Mouse (Mus musculus): ENCODE measurements around the gene Spdye4c. TPM values are rescaled to one million over a fixed set of nuclear protein-coding genes. Genes with fewer than 3 reads are reported as not detected.

Spdye4c gene
- polyA plus RNA-seq, 1 experiment from 2014 or later: not detected

- no peak overlapping the region for H3K4me3 ChIP-seq (replicated peaks)
- H3K9ac ChIP-seq: no peak overlapping the region
- no peak overlapping the region for H3K27ac ChIP-seq (replicated peaks)
- no peaks in the 10 kb centered on the region for H3K27me3 ChIP-seq
- 0 out of 2 replicates have a peak, but pooled peaks cover 7% of the 10 kb centered on the region for H3K4me1 ChIP-seq (replicated peaks)
- ATAC-seq (ENCODE audit: insufficient read depth): no peak
- 69% methylated on average over 3 of the region's 3 CpGs for WGBS (ENCODE audit: insufficient replicate concordance)
- no peaks in the 10 kb centered on the region for H3K36me3 ChIP-seq (replicated peaks)
- H3K4me2 ChIP-seq: no peak overlapping the region
- no peaks in the 10 kb centered on the region for H3K9me3 ChIP-seq (replicated peaks)
Measured at GRCm38 (mm10) chr2:128564195-128564594, 26.8 kb upstream of the Spdye4c start.

GRCm38 (mm10) chr2:128565904-128566303 lies 25.1 kb upstream of the Spdye4c start:
- 64% methylated on average over 8 of the region's 8 CpGs for WGBS (ENCODE audit: insufficient replicate concordance)
- H3K9me3 ChIP-seq (replicated peaks): no peaks in the 10 kb centered on the region
- ATAC-seq (ENCODE audit: insufficient read depth): no peak
- no peak overlapping the region for H3K4me2 ChIP-seq
- 0 out of 2 replicates have a peak, but pooled peaks cover 7% of the 10 kb centered on the region for H3K4me1 ChIP-seq (replicated peaks)
- H3K27me3 ChIP-seq: no peaks in the 10 kb centered on the region
- H3K9ac ChIP-seq: no peak overlapping the region
- no peaks in the 10 kb centered on the region for H3K36me3 ChIP-seq (replicated peaks)
- H3K27ac ChIP-seq (replicated peaks): no peak overlapping the region
- H3K4me3 ChIP-seq (replicated peaks): no peak overlapping the region

- Histone ChIP-seq H3K4me1 (replicated peaks) (0 out of 2 replicates have a peak, but pooled peaks cover 7% of the 10 kb centered on the region), H3K36me3 (replicated peaks) (no peaks in the 10 kb centered on the region), H3K9ac (no peak overlapping the region), H3K9me3 (replicated peaks) (no peaks in the 10 kb centered on the region), H3K27me3 (no peaks in the 10 kb centered on the region), H3K27ac (replicated peaks) (no peak overlapping the region), H3K4me3 (replicated peaks) (no peak overlapping the region), H3K4me2 (no peak overlapping the region)
- 51% methylated on average over 10 of the region's 10 CpGs for WGBS (ENCODE audit: insufficient replicate concordance)
- no peak for ATAC-seq (ENCODE audit: insufficient read depth)
Measured at GRCm38 (mm10) chr2:128566304-128567147, 24.5 kb upstream of the Spdye4c start.

- Histone ChIP-seq H3K27me3 (no peaks in the 10 kb centered on the region), H3K9ac (no peak overlapping the region), H3K4me1 (replicated peaks) (0 out of 2 replicates have a peak, but pooled peaks cover 7% of the 10 kb centered on the region), H3K27ac (replicated peaks) (no peak overlapping the region), H3K4me2 (no peak overlapping the region), H3K4me3 (replicated peaks) (no peak overlapping the region), H3K36me3 (replicated peaks) (no peaks in the 10 kb centered on the region), H3K9me3 (replicated peaks) (no peaks in the 10 kb centered on the region)
- peak; percentile 66; the same call in 1 of the 2 replicates for ATAC-seq (ENCODE audit: insufficient read depth)
- 59% methylated on average over 6 of the region's 6 CpGs for WGBS (ENCODE audit: insufficient replicate concordance)
Measured at GRCm38 (mm10) chr2:128568018-128568417, 23.0 kb upstream of the Spdye4c start.

- 37% methylated on average over 4 of the region's 4 CpGs for WGBS (ENCODE audit: insufficient replicate concordance)
- H3K4me2 ChIP-seq: no peak overlapping the region
- H3K27me3 ChIP-seq: no peaks in the 10 kb centered on the region
- no peaks in the 10 kb centered on the region for H3K36me3 ChIP-seq (replicated peaks)
- no peak overlapping the region for H3K27ac ChIP-seq (replicated peaks)
- H3K9me3 ChIP-seq (replicated peaks): no peaks in the 10 kb centered on the region
- no peak overlapping the region for H3K9ac ChIP-seq
- ATAC-seq (ENCODE audit: insufficient read depth): no peak
- 0 out of 2 replicates have a peak, but pooled peaks cover 7% of the 10 kb centered on the region for H3K4me1 ChIP-seq (replicated peaks)
- H3K4me3 ChIP-seq (replicated peaks): no peak overlapping the region
Measured at GRCm38 (mm10) chr2:128568490-128568889, 22.5 kb upstream of the Spdye4c start.

GRCm38 (mm10) chr2:128571001-128571400 lies 20.0 kb upstream of the Spdye4c start:
- 57% methylated on average over 4 of the region's 4 CpGs for WGBS (ENCODE audit: insufficient replicate concordance)
- Histone ChIP-seq H3K4me2 (no peak overlapping the region), H3K9ac (no peak overlapping the region), H3K27me3 (no peaks in the 10 kb centered on the region), H3K9me3 (replicated peaks) (no peaks in the 10 kb centered on the region), H3K4me3 (replicated peaks) (no peak overlapping the region), H3K36me3 (replicated peaks) (no peaks in the 10 kb centered on the region), H3K27ac (replicated peaks) (no peak overlapping the region), H3K4me1 (replicated peaks) (0 out of 2 replicates have a peak, but pooled peaks cover 7% of the 10 kb centered on the region)
- no peak for ATAC-seq (ENCODE audit: insufficient read depth)

GRCm38 (mm10) chr2:128572726-128573624 lies 18.0 kb upstream of the Spdye4c start:
- H3K4me2 ChIP-seq: no peak overlapping the region
- no peaks in the 10 kb centered on the region for H3K4me1 ChIP-seq (replicated peaks)
- no peak overlapping the region for H3K4me3 ChIP-seq (replicated peaks)
- 39% methylated on average over 16 of the region's 16 CpGs for WGBS (ENCODE audit: insufficient replicate concordance)
- H3K27me3 ChIP-seq: no peaks in the 10 kb centered on the region
- H3K27ac ChIP-seq (replicated peaks): no peak overlapping the region
- no peak for ATAC-seq (ENCODE audit: insufficient read depth)
- H3K9ac ChIP-seq: no peak overlapping the region
- no peaks in the 10 kb centered on the region for H3K9me3 ChIP-seq (replicated peaks)
- no peaks in the 10 kb centered on the region for H3K36me3 ChIP-seq (replicated peaks)

- no peaks in the 10 kb centered on the region for H3K27me3 ChIP-seq
- H3K4me2 ChIP-seq: no peak overlapping the region
- no peaks in the 10 kb centered on the region for H3K36me3 ChIP-seq (replicated peaks)
- no peak for ATAC-seq (ENCODE audit: insufficient read depth)
- H3K9me3 ChIP-seq (replicated peaks): no peaks in the 10 kb centered on the region
- H3K27ac ChIP-seq (replicated peaks): no peak overlapping the region
- H3K9ac ChIP-seq: no peak overlapping the region
- H3K4me1 ChIP-seq (replicated peaks): no peaks in the 10 kb centered on the region
- 62% methylated on average over 5 of the region's 5 CpGs for WGBS (ENCODE audit: insufficient replicate concordance)
- no peak overlapping the region for H3K4me3 ChIP-seq (replicated peaks)
Measured at GRCm38 (mm10) chr2:128582881-128583280, 8.1 kb upstream of the Spdye4c start.

- H3K27ac ChIP-seq (replicated peaks): no peak overlapping the region
- no peak overlapping the region for H3K4me2 ChIP-seq
- no peaks in the 10 kb centered on the region for H3K4me1 ChIP-seq (replicated peaks)
- no peaks in the 10 kb centered on the region for H3K27me3 ChIP-seq
- WGBS (ENCODE audit: insufficient replicate concordance): 59% methylated on average over 7 of the region's 7 CpGs
- no peak overlapping the region for H3K9ac ChIP-seq
- H3K4me3 ChIP-seq (replicated peaks): no peak overlapping the region
- H3K36me3 ChIP-seq (replicated peaks): no peaks in the 10 kb centered on the region
- H3K9me3 ChIP-seq (replicated peaks): no peaks in the 10 kb centered on the region
- no peak for ATAC-seq (ENCODE audit: insufficient read depth)
Measured at GRCm38 (mm10) chr2:128592301-128592700, 1.3 kb downstream of the Spdye4c start.

- no peak for ATAC-seq (ENCODE audit: insufficient read depth)
- Histone ChIP-seq H3K4me1 (replicated peaks) (no peaks in the 10 kb centered on the region), H3K4me2 (no peak overlapping the region), H3K4me3 (replicated peaks) (no peak overlapping the region), H3K27me3 (no peaks in the 10 kb centered on the region), H3K36me3 (replicated peaks) (no peaks in the 10 kb centered on the region), H3K9ac (no peak overlapping the region), H3K27ac (replicated peaks) (no peak overlapping the region), H3K9me3 (replicated peaks) (no peaks in the 10 kb centered on the region)
- WGBS (ENCODE audit: insufficient replicate concordance): 22% methylated on average over 2 of the region's 2 CpGs
Measured at GRCm38 (mm10) chr2:128601534-128601933, 10.5 kb downstream of the Spdye4c start.

- Histone ChIP-seq H3K4me3 (replicated peaks) (no peak overlapping the region), H3K36me3 (replicated peaks) (peaks cover 34% of the 10 kb centered on the region), H3K9ac (no peak overlapping the region), H3K9me3 (replicated peaks) (no peaks in the 10 kb centered on the region), H3K4me2 (no peak overlapping the region), H3K4me1 (replicated peaks) (peaks cover 11% of the 10 kb centered on the region; the same call in 1 of the 2 replicates), H3K27ac (replicated peaks) (no peak overlapping the region; the same call in 1 of the 2 replicates), H3K27me3 (no peaks in the 10 kb centered on the region)
- WGBS (ENCODE audit: insufficient replicate concordance): 61% methylated on average over 5 of the region's 5 CpGs
- ATAC-seq (ENCODE audit: insufficient read depth): peak; percentile 46
Measured at GRCm38 (mm10) chr2:128609286-128609685, 18.3 kb downstream of the Spdye4c start.
